Comparison of ENCODE assay signal across 22 mouse cellular contexts in genomic region chr2:174021538-174021937, GRCm38 (mm10). TPM values are rescaled to one million over a fixed set of nuclear protein-coding genes. Genes with fewer than 3 reads are reported as not detected.
DNase-seq lines count a peak whose midpoint lies in the region; ATAC-seq and TF ChIP-seq lines count a peak whose summit lies in the region.
"Had no signal": no experiment of that assay in that cellular context is flagged by ENCODE, and none has a peak within 500 bp of the region (broad histone marks: within the 10 kb centered on the region; RNA-seq: fewer than 3 reads in every experiment).

No protein-coding gene starts in this region.

- no peak overlapping the region for H3K4me3 ChIP-seq in forebrain, embryonic 10.5 days
- H3K4me3 ChIP-seq in forebrain, embryonic 16.5 days (replicated peaks; ENCODE audit: low read length) = no peak overlapping the region
- no peak overlapping the region for H3K4me3 ChIP-seq in limb, embryonic 10.5 days
- no peak overlapping the region for H3K4me3 ChIP-seq in stomach, postnatal 0 days (ENCODE audit: low read depth, low read length)
- H3K4me3 ChIP-seq: heart, embryonic 12.5 days; hindbrain, embryonic 13.5 days; midbrain, embryonic 10.5 days; neural tube, embryonic 15.5 days had no signal

- H3K4me2 ChIP-seq in forebrain, embryonic 16.5 days (ENCODE audit: low read length) = no peak overlapping the region
- no peak overlapping the region for H3K4me2 ChIP-seq in stomach, postnatal 0 days (replicated peaks; ENCODE audit: low read depth)
- H3K4me2 ChIP-seq: heart, embryonic 12.5 days; hindbrain, embryonic 13.5 days; neural tube, embryonic 15.5 days had no signal

- TF ChIP-seq EP300 in stomach, postnatal 0 days (optimal IDR thresholded peaks at IDR 0.05) = no peak

- no peak overlapping the region for H3K27ac ChIP-seq in forebrain, embryonic 10.5 days
- no peak overlapping the region for H3K27ac ChIP-seq in forebrain, embryonic 16.5 days (ENCODE audit: low read length)
- H3K27ac ChIP-seq in limb, embryonic 10.5 days = no peak overlapping the region
- no peak overlapping the region for H3K27ac ChIP-seq in stomach, postnatal 0 days (replicated peaks)
- H3K27ac ChIP-seq: hindbrain, embryonic 13.5 days; midbrain, embryonic 10.5 days; neural tube, embryonic 15.5 days had no signal

- no peak overlapping the region for H3K9ac ChIP-seq in forebrain, embryonic 16.5 days (replicated peaks; ENCODE audit: low read depth, low read length)
- no peak overlapping the region for H3K9ac ChIP-seq in stomach, postnatal 0 days (ENCODE audit: low read length)
- H3K9ac ChIP-seq: heart, embryonic 12.5 days; hindbrain, embryonic 13.5 days; neural tube, embryonic 15.5 days had no signal

- 87% methylated on average over 3 of the region's 3 CpGs for WGBS in forebrain, embryonic 10.5 days
- WGBS in forebrain, embryonic 16.5 days = 86% methylated on average over 3 of the region's 3 CpGs
- WGBS in limb, embryonic 10.5 days = 89% methylated on average over 3 of the region's 3 CpGs
- 51% methylated on average over 3 of the region's 3 CpGs for WGBS in stomach, postnatal 0 days

- 0 out of 2 replicates have a peak, but pooled peaks have one; percentile 27 for TF ChIP-seq CTCF in stomach, postnatal 0 days (IDR thresholded peaks at IDR 0.05; ENCODE audit: low read depth)

- peak; percentile 9 for DNase-seq in forebrain, embryonic 10.5 days (ENCODE audit: extremely low spot score, low spot score)
- peak; percentile 17 to 25 for DNase-seq in kidney, postnatal 4 days
- no peak for DNase-seq in kidney, postnatal 36 days
- DNase-seq in limb, embryonic 10.5 days (ENCODE audit: low spot score) = peak; percentile 23
- no peak for DNase-seq in stomach, postnatal 0 days (ENCODE audit: low spot score)
- DNase-seq: adrenal gland, postnatal 10 days; cerebellum, adult 18-20 months; cerebellum, postnatal 14 days; embryo, embryonic 11 days; kidney, postnatal 25 days; lung, adult 18-20 months; spleen, adult 18-20 months; thymus, adult 18-20 months; thymus, postnatal 36 days had no signal

- no peak for ATAC-seq in forebrain, embryonic 16.5 days
- no peak for ATAC-seq in stomach, postnatal 0 days (ENCODE audit: low FRiP score, low TSS enrichment)
- no peak for ATAC-seq in granulocyte monocyte progenitor cell, adult 5-6 weeks (replicated peaks; ENCODE audit: poor library complexity, severe bottlenecking)
- ATAC-seq: forebrain, embryonic 14.5 days; inflammation-experienced regulatory T-cells, adult 6 months had no signal

- H3K4me1 ChIP-seq in forebrain, embryonic 10.5 days = peaks cover 16% of the 10 kb centered on the region; the same call in 1 of the 2 replicates
- H3K4me1 ChIP-seq in forebrain, embryonic 16.5 days (replicated peaks; ENCODE audit: control insufficient read depth, insufficient read depth, low read length) = no peaks in the 10 kb centered on the region
- peaks cover 34% of the 10 kb centered on the region for H3K4me1 ChIP-seq in limb, embryonic 10.5 days
- H3K4me1 ChIP-seq in stomach, postnatal 0 days (replicated peaks; ENCODE audit: control insufficient read depth, insufficient read depth) = peaks cover 4% of the 10 kb centered on the region; the same call in 1 of the 2 replicates
- H3K4me1 ChIP-seq: neural tube, embryonic 15.5 days had no signal

- H3K27me3 ChIP-seq in forebrain, embryonic 10.5 days (ENCODE audit: poor library complexity, severe bottlenecking) = no peaks in the 10 kb centered on the region
- H3K27me3 ChIP-seq in forebrain, embryonic 16.5 days (replicated peaks; ENCODE audit: control insufficient read depth, insufficient read depth, low read length) = no peaks in the 10 kb centered on the region
- no peaks in the 10 kb centered on the region for H3K27me3 ChIP-seq in limb, embryonic 10.5 days (ENCODE audit: low read depth, poor library complexity, severe bottlenecking)
- no peaks in the 10 kb centered on the region for H3K27me3 ChIP-seq in stomach, postnatal 0 days (ENCODE audit: control insufficient read depth, insufficient read depth, low read length)
- H3K27me3 ChIP-seq: heart, embryonic 12.5 days; hindbrain, embryonic 13.5 days; neural tube, embryonic 15.5 days had no signal

- no peaks in the 10 kb centered on the region for H3K9me3 ChIP-seq in forebrain, embryonic 10.5 days
- H3K9me3 ChIP-seq in forebrain, embryonic 16.5 days (ENCODE audit: control insufficient read depth, low read length) = no peaks in the 10 kb centered on the region
- no peaks in the 10 kb centered on the region for H3K9me3 ChIP-seq in limb, embryonic 10.5 days (replicated peaks)
- no peaks in the 10 kb centered on the region for H3K9me3 ChIP-seq in stomach, postnatal 0 days (ENCODE audit: control insufficient read depth, low read length)
- H3K9me3 ChIP-seq: heart, embryonic 12.5 days; hindbrain, embryonic 13.5 days; midbrain, embryonic 10.5 days; neural tube, embryonic 15.5 days had no signal

- no peaks in the 10 kb centered on the region for H3K36me3 ChIP-seq in forebrain, embryonic 10.5 days (replicated peaks)
- no peaks in the 10 kb centered on the region for H3K36me3 ChIP-seq in forebrain, embryonic 16.5 days (ENCODE audit: control insufficient read depth, insufficient read depth)
- no peaks in the 10 kb centered on the region for H3K36me3 ChIP-seq in limb, embryonic 10.5 days
- H3K36me3 ChIP-seq in stomach, postnatal 0 days (ENCODE audit: control insufficient read depth, insufficient read depth, low read length) = no peaks in the 10 kb centered on the region
- H3K36me3 ChIP-seq: heart, embryonic 12.5 days; hindbrain, embryonic 13.5 days; midbrain, embryonic 10.5 days; neural tube, embryonic 15.5 days had no signal

RNA-seq across cellular contexts. Expression of gene Stx16, which starts 54.6 kb away (rescaled TPM):
- 9.7 and 9.8 TPM in 2 replicates for polyA plus RNA-seq in forebrain, embryonic 10.5 days (2016; fragmentation: Nextera tagmentation; extraction: Ambion mirVana)
- 16.4 and 21.3 TPM in 2 replicates for polyA plus RNA-seq in forebrain, embryonic 16.5 days (2015; fragmentation: Nextera tagmentation; extraction: Ambion mirVana)
- 10.0 and 12.4 TPM in 2 replicates for polyA plus RNA-seq in limb, embryonic 10.5 days (2016; fragmentation: Nextera tagmentation; extraction: Ambion mirVana)
- 3.6 and 4.1 TPM in 2 replicates for polyA plus RNA-seq in stomach, postnatal 0 days (2015; fragmentation: Nextera tagmentation; extraction: Ambion mirVana)
- 36.7 and 46.6 TPM in 2 replicates for total RNA-seq in granulocyte monocyte progenitor cell, adult 5-6 weeks (2014; fragmentation: Nextera tagmentation)
- total RNA-seq in granulocyte monocyte progenitor cell, adult 5-6 weeks (2017) = 40.6 and 48.2 TPM in 2 replicates

Comparison
In these comparisons a context has a peak if more than half of its experiments do, and no peak if none do; other contexts are left out.
1. DNase-seq: peak in forebrain, embryonic 10.5 days (single experiment), kidney, postnatal 4 days (2 of 2) and limb, embryonic 10.5 days (single experiment); none in kidney, postnatal 36 days (0 of 2) and stomach, postnatal 0 days (single experiment).